Mouse (Mus musculus) neural tube, embryonic 15.5 days (tissue): ENCODE data around the gene Trit1. TPM values are rescaled to one million over a fixed set of nuclear protein-coding genes. Genes with fewer than 3 reads are reported as not detected.

Experiments
- ATAC-seq: fragments of 200-750 bp; cut with Nextera tagmentation; 2 replicates; pipeline ENCODE4 v1.8.0; 2017; ENCODE audit warnings: mild to moderate bottlenecking, moderate TSS enrichment, moderate library complexity; ENCODE audit not compliant: low FRiP score
- H3K27ac ChIP-seq: fragments of 300-500 bp; sonication (generic); replicated peaks from 2 replicates; pipeline ENCODE4 v1.5.1; 2015; ENCODE audit warnings: mild to moderate bottlenecking, inconsistent platforms
- H3K27me3 ChIP-seq: fragments of 300-500 bp; sonication (generic); replicated peaks from 2 replicates; pipeline ENCODE4 v1.6.1; 2015; ENCODE audit warnings: inconsistent platforms
- H3K36me3 ChIP-seq: fragments of 300-500 bp; sonication (generic); 2 replicates; pipeline ENCODE4 v1.6.1; 2015; ENCODE audit warnings: inconsistent platforms
- H3K4me1 ChIP-seq: fragments of 300-500 bp; sonication (generic); 2 replicates; pipeline ENCODE4 v1.6.1; 2015; ENCODE audit warnings: inconsistent platforms
- H3K4me2 ChIP-seq: fragments of 300-500 bp; sonication (generic); 2 replicates; pipeline ENCODE4 v1.6.1; 2015; ENCODE audit warnings: inconsistent platforms, mild to moderate bottlenecking, moderate library complexity
- H3K4me3 ChIP-seq: fragments of 300-500 bp; sonication (generic); replicated peaks from 2 replicates; pipeline ENCODE4 v1.5.1; 2015; ENCODE audit warnings: mild to moderate bottlenecking, inconsistent platforms
- H3K9ac ChIP-seq: fragments of 300-500 bp; sonication (generic); replicated peaks from 2 replicates; pipeline ENCODE4 v1.6.1; 2015; ENCODE audit warnings: mild to moderate bottlenecking, inconsistent platforms
- H3K9me3 ChIP-seq: fragments of 300-500 bp; sonication (generic); replicated peaks from 2 replicates; pipeline ENCODE4 v1.6.1; 2016; ENCODE audit warnings: inconsistent platforms
- WGBS: fragments of 180-500 bp; shearing (Covaris S2); methylation state at CpG from one replicate; pipeline ENCODE4 v1.1.7; 2015; ENCODE audit warnings: mixed read lengths; 5-methylcytosine and 5-hydroxymethylcytosine counted together
- polyA plus RNA-seq: library from polyadenylated mRNA; unstranded; fragments of >200 nt; fragmentation: Nextera tagmentation; extraction: Ambion mirVana; gene quantifications from 2 replicates; pipeline ENCODE4 v1.2.1, GENCODE M21; 2015

Gene Trit1
- polyA plus RNA-seq, 1 experiment from 2014 or later, result 21.9 TPM

DNA sequence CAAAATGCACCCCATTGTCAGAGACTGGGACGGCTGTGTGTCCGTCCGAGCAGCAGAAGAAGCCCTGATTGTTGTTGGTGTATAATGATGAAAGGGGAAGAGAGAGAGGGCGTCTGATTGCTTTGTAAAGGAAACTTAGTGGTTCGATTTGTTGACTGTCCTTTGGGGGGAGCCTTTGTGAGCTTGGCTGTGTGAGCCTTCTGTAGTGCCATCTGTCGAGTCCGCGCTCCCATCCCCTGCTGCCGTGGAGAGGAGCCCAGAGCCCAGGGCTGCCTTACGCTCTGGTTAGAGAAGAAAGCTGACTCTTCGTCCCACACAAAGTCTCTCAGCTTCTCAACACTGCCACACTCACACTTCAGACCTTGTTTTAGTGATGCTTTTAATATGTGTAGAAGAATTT is 36.8 kb downstream of the Trit1 start:
- Histone ChIP-seq H3K36me3 (peaks cover 72% of the 10 kb centered on the region), H3K27ac (peak overlapping the region; percentile 46)
- no peak for ATAC-seq

GRCm38 (mm10) chr4:123054172-123054790 is 37.9 kb downstream of the Trit1 start:
- WGBS, result 79% methylated on average over 16 of the region's 16 CpGs
- no peaks in the 10 kb centered on the region for H3K9me3 ChIP-seq
- no peaks in the 10 kb centered on the region for H3K27me3 ChIP-seq
- H3K9ac ChIP-seq, result no peak overlapping the region
- no peak overlapping the region for H3K4me3 ChIP-seq
- no peak overlapping the region for H3K27ac ChIP-seq
- H3K4me1 ChIP-seq, result peaks cover 24% of the 10 kb centered on the region
- H3K36me3 ChIP-seq, result peaks cover 66% of the 10 kb centered on the region
- no peak overlapping the region for H3K4me2 ChIP-seq
- ATAC-seq, result no peak

More for the DNA sequence above, 36.8 kb downstream of the Trit1 start:
- H3K4me2 ChIP-seq, result no peak overlapping the region
- no peak overlapping the region for H3K9ac ChIP-seq
- H3K27me3 ChIP-seq, result no peaks in the 10 kb centered on the region
- 24% methylated on average over 11 of the region's 11 CpGs for WGBS
- H3K4me3 ChIP-seq, result no peak overlapping the region
- no peaks in the 10 kb centered on the region for H3K9me3 ChIP-seq
- H3K4me1 ChIP-seq, result peaks cover 24% of the 10 kb centered on the region

- no peak for ATAC-seq
- Histone ChIP-seq H3K4me2 (no peak overlapping the region), H3K27ac (no peak overlapping the region), H3K27me3 (no peaks in the 10 kb centered on the region), H3K36me3 (peaks cover 48% of the 10 kb centered on the region), H3K9me3 (no peaks in the 10 kb centered on the region), H3K9ac (no peak overlapping the region), H3K4me1 (peaks cover 7% of the 10 kb centered on the region), H3K4me3 (no peak overlapping the region)
- WGBS, result 94% methylated on average over 3 of the region's 3 CpGs
These were observed 40.2 kb downstream of the Trit1 start for GRCm38 (mm10) chr4:123056560-123057109.

DNA sequence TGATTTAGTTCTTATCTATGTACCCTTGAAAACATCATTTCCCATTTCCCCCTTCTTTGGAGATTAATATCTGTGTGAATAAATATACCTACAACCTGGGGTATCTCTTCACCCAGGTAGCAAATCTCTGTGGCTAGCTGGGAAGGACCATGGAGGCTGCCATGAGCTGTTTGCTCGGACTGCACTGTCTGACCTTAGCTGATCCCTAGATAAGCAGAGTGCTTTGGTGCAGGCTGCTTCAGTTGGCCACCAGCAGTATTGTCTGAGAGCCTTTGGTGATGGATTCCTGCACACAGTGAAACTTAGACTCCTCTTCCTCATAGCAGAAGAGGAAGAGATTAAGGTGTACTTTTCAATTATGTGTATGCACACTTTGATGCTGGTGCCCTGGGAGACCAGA is 41.6 kb downstream of the Trit1 start:
- Histone ChIP-seq H3K4me2 (no peak overlapping the region), H3K27me3 (no peaks in the 10 kb centered on the region), H3K36me3 (peaks cover 38% of the 10 kb centered on the region), H3K4me1 (peaks cover 4% of the 10 kb centered on the region), H3K9ac (no peak overlapping the region), H3K27ac (no peak overlapping the region), H3K9me3 (no peaks in the 10 kb centered on the region), H3K4me3 (no peak overlapping the region)
- ATAC-seq, result no peak
- 89% methylated on average over 1 of the region's 1 CpGs for WGBS

GRCm38 (mm10) chr4:123061744-123062143 is 45.3 kb downstream of the Trit1 start:
- ATAC-seq, result no peak
- no peaks in the 10 kb centered on the region for H3K9me3 ChIP-seq
- no peaks in the 10 kb centered on the region for H3K27me3 ChIP-seq
- peaks cover 6% of the 10 kb centered on the region for H3K36me3 ChIP-seq
- H3K27ac ChIP-seq, result no peak overlapping the region
- H3K4me2 ChIP-seq, result no peak overlapping the region
- H3K4me1 ChIP-seq, result no peaks in the 10 kb centered on the region
- no peak overlapping the region for H3K4me3 ChIP-seq
- no peak overlapping the region for H3K9ac ChIP-seq
- 62% methylated on average over 5 of the region's 5 CpGs for WGBS

DNA sequence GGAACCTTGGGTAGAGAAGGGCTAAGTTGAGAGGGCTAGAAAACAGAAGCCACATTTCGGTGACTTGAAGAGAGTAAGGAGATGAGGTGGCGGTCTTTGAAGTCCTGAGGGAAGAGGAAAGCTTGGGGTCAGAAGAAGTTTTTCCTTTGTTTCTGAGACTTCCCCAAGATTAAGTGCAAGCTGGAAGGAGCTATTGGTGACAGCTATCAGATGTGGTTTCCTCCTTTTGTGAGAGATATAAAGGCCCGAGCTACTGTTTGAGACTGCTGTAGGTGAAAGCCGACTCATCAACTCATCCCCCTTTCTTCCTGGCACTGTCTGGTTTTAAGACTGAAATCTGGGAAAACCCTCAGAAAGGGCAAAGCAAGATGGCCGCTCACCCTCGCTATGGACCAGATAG is 52.2 kb downstream of the Trit1 start:
- Histone ChIP-seq H3K4me3 (no peak overlapping the region), H3K27ac (no peak overlapping the region), H3K27me3 (no peaks in the 10 kb centered on the region), H3K9ac (no peak overlapping the region), H3K4me2 (no peak overlapping the region), H3K4me1 (peaks cover 3% of the 10 kb centered on the region; the same call in 1 of the 2 replicates), H3K36me3 (no peaks in the 10 kb centered on the region), H3K9me3 (no peaks in the 10 kb centered on the region)
- WGBS, result 80% methylated on average over 6 of the region's 6 CpGs
- no peak for ATAC-seq

DNA sequence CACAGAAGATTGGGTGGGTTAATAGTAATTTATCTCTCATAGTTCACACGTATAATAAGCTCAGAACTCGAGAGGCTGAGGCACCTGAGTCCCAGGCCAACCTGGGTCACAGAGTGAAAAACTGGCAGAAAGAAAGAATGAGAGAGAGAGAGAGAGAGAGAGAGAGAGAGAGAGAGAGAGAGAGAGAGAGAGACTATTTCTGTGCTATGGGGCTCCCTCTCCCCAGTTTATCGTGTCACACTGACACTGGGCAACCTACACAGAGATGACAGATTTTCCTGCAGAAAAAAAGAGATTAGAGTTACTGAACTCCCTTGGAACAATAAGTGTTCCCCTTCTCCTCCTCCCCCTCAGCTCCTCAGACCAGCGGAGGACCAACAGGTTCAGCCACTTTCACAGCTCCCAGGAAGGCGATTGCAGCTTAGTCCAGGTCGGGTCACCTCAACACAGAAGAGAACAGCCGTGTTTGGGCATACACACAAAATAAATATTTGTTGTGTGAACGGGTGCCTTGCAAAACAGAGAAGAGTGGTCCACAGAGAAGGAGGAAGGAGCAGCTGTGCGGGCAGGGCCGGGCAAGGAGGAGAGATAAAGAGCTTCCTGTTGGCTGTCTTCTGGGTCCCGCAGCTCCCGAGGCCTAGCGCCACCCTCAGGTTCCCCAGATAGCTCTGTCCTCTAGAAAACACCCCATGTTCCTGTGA is 55.0 kb downstream of the Trit1 start:
- no peak overlapping the region for H3K9ac ChIP-seq
- H3K27me3 ChIP-seq, result no peaks in the 10 kb centered on the region
- H3K27ac ChIP-seq, result no peak overlapping the region
- no peak overlapping the region for H3K4me3 ChIP-seq
- peaks cover 3% of the 10 kb centered on the region; the same call in 1 of the 2 replicates for H3K4me1 ChIP-seq
- WGBS, result 12% methylated on average over 13 of the region's 13 CpGs
- peak overlapping the region; percentile 20; the same call in 1 of the 2 replicates for H3K4me2 ChIP-seq
- no peaks in the 10 kb centered on the region for H3K36me3 ChIP-seq
- no peaks in the 10 kb centered on the region for H3K9me3 ChIP-seq
- no peak for ATAC-seq

GRCm38 (mm10) chr4:123076928-123077327 is 60.5 kb downstream of the Trit1 start:
- no peak overlapping the region for H3K4me3 ChIP-seq
- 57% methylated on average over 8 of the region's 8 CpGs for WGBS
- H3K4me1 ChIP-seq, result no peaks in the 10 kb centered on the region
- H3K36me3 ChIP-seq, result no peaks in the 10 kb centered on the region
- H3K4me2 ChIP-seq, result no peak overlapping the region
- no peak overlapping the region for H3K27ac ChIP-seq
- H3K27me3 ChIP-seq, result no peaks in the 10 kb centered on the region
- no peaks in the 10 kb centered on the region for H3K9me3 ChIP-seq
- H3K9ac ChIP-seq, result no peak overlapping the region
- ATAC-seq, result no peak

DNA sequence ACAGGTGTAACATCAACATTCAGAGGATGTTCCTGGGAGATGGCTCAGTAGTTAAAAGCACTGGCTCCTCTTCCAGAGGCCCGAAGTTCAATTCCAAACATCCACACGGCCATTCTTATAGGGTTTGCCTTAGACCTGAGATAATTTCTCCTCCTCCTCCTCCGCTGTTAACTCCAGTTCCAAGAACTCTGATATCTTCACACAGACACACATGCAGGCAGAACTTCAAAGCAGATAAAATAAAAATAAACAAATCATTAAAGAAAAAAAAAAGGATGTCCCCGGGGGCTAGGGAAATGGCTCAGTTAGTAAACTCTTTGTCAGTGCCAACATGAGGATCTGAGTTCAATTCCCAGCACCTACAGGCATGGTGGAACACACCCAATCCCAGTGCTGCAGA is 61.8 kb downstream of the Trit1 start:
- Histone ChIP-seq H3K27ac (no peak overlapping the region), H3K36me3 (no peaks in the 10 kb centered on the region), H3K9me3 (no peaks in the 10 kb centered on the region), H3K9ac (no peak overlapping the region), H3K4me1 (no peaks in the 10 kb centered on the region), H3K4me2 (no peak overlapping the region), H3K27me3 (no peaks in the 10 kb centered on the region), H3K4me3 (no peak overlapping the region)
- no peak for ATAC-seq
- 95% methylated on average over 4 of the region's 4 CpGs for WGBS

DNA sequence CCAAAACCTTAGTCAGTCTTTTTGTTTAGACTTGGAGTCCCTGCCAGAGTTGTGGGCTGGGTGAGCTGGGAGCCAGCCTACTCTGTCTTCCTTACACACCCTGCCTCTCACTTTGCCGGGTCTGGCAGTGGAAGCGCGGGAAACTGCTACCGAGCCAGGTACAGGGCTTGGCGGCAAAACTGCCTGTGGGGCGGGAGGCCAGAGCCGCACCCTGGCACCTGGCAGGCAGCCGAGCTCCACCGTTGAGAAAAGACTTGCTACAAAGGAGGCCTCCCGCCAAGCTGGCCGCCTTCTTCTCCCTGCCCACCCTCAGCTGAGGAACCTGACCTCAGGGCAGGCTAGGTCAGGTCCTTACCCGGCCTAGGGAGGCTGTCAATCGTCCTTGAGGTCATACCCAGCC is 64.4 kb downstream of the Trit1 start:
- no peak overlapping the region for H3K4me2 ChIP-seq
- no peaks in the 10 kb centered on the region for H3K27me3 ChIP-seq
- H3K9ac ChIP-seq, result no peak overlapping the region
- no peak overlapping the region for H3K27ac ChIP-seq
- ATAC-seq, result no peak
- H3K4me1 ChIP-seq, result no peaks in the 10 kb centered on the region
- no peak overlapping the region for H3K4me3 ChIP-seq
- H3K36me3 ChIP-seq, result no peaks in the 10 kb centered on the region
- 46% methylated on average over 13 of the region's 13 CpGs for WGBS
- H3K9me3 ChIP-seq, result no peaks in the 10 kb centered on the region

GRCm38 (mm10) chr4:123082283-123083163 is 66.1 kb downstream of the Trit1 start:
- H3K9me3 ChIP-seq, result no peaks in the 10 kb centered on the region
- ATAC-seq, result peak; percentile 31; the same call in 1 of the 2 replicates
- H3K4me3 ChIP-seq, result no peak overlapping the region
- H3K4me2 ChIP-seq, result no peak overlapping the region
- WGBS, result 74% methylated on average over 20 of the region's 20 CpGs
- H3K27ac ChIP-seq, result no peak overlapping the region
- H3K4me1 ChIP-seq, result no peaks in the 10 kb centered on the region
- no peaks in the 10 kb centered on the region for H3K36me3 ChIP-seq
- H3K27me3 ChIP-seq, result no peaks in the 10 kb centered on the region
- H3K9ac ChIP-seq, result no peak overlapping the region
